Mouse (Mus musculus): ENCODE results near the gene Ncapd2. TPM values are rescaled to one million over a fixed set of nuclear protein-coding genes. Genes with fewer than 3 reads are reported as not detected.

Ncapd2 gene
- total and polyA plus RNA-seq, 3 experiments = 79.6 to 301 (median 147) TPM

GRCm38 (mm10) chr6:125179601-125180000, 11.9 kb downstream of the Ncapd2 start:
- no peaks in the 10 kb centered on the region for H3K4me1 ChIP-seq (ENCODE audit: control insufficient read depth in 1 of 2, insufficient read depth in 2 of 2)
- dilution Hi-C loops (cut with MboI; ENCODE audit: extremely low pct_ligation_motif_present, extremely low pct_unique_long_range_greater_than_20kb, low sequenced_read_pairs) = no loop called here
- H3K4me3 ChIP-seq (replicated peaks in 1 of 3; ENCODE audit: low read depth in 2 of 3, low read length in 2 of 3, poor library complexity in 1 of 3) = no peak overlapping the region
- in situ Hi-C loops (cut with MboI; ENCODE audit: low pct_ligation_motif_present, low pct_unique_long_range_greater_than_20kb, low sequenced_read_pairs) = no loop called here
- no peaks in the 10 kb centered on the region for H3K27me3 ChIP-seq (replicated peaks)
- DNase-seq (ENCODE audit: extremely low read depth) = no peak
- H3K36me3 ChIP-seq (replicated peaks in 1 of 2; ENCODE audit: control insufficient read depth in 1 of 2, insufficient read depth in 1 of 2, low read length in 1 of 2) = peaks cover 77 to 91% of the 10 kb centered on the region in 2 experiments
- H3K79me2 ChIP-seq (replicated peaks; ENCODE audit: control insufficient read depth, extremely low read depth, insufficient read depth, poor library complexity, severe bottlenecking) = no peaks in the 10 kb centered on the region
- no peak overlapping the region for H3K27ac ChIP-seq (ENCODE audit: insufficient read depth, low read depth)
- no peaks in the 10 kb centered on the region for H3K9me3 ChIP-seq (replicated peaks; ENCODE audit: low read length)
- no peak overlapping the region for H3K9ac ChIP-seq (ENCODE audit: insufficient read depth, low read depth)
- no peak for TF ChIP-seq ETS1 (conservative IDR thresholded peaks at IDR 0.05; ENCODE audit: low read depth, low read length)
- no peak for TF ChIP-seq CTCF (conservative IDR thresholded peaks at IDR 0.05 in 1 of 2, IDR thresholded peaks at IDR 0.05 in 1 of 2; ENCODE audit: low read depth in 2 of 2, low read length in 2 of 2)
- no peak for TF ChIP-seq MEF2A (IDR thresholded peaks at IDR 0.05; ENCODE audit: borderline replicate concordance, low read depth, low read length)
- no peak for TF ChIP-seq USF2 (conservative IDR thresholded peaks at IDR 0.05; ENCODE audit: low read depth, low read length)
- no peak for TF ChIP-seq TBP (conservative IDR thresholded peaks at IDR 0.05; ENCODE audit: low read depth, low read length)
- TF ChIP-seq RAD21 (IDR thresholded peaks at IDR 0.05; ENCODE audit: low read depth, low read length) = no peak
- TF ChIP-seq USF1 (IDR thresholded peaks at IDR 0.05; ENCODE audit: low read depth, low read length) = no peak
- TF ChIP-seq UBTF (IDR thresholded peaks at IDR 0.05; ENCODE audit: low read depth, low read length) = no peak
- TF ChIP-seq PAX5 (IDR thresholded peaks at IDR 0.05; ENCODE audit: low read length) = no peak
- TF ChIP-seq MAZ (IDR thresholded peaks at IDR 0.05; ENCODE audit: low read depth, low read length) = no peak
- TF ChIP-seq CHD2 (IDR thresholded peaks at IDR 0.05; ENCODE audit: low read length) = no peak
- no peak for TF ChIP-seq GABPA (IDR thresholded peaks at IDR 0.05; ENCODE audit: insufficient replicate concordance, low read depth, low read length)
- TF ChIP-seq POLR2AphosphoS2 (IDR thresholded peaks at IDR 0.05; ENCODE audit: low read depth, low read length) = no peak
- no peak for TF ChIP-seq NELFE (IDR thresholded peaks at IDR 0.05; ENCODE audit: low read depth, low read length)
- no peak for TF ChIP-seq BHLHE40 (IDR thresholded peaks at IDR 0.05; ENCODE audit: low read depth, low read length)
- no peak overlapping the region for H3K4me2 ChIP-seq (ENCODE audit: insufficient read depth, low read depth, poor library complexity, severe bottlenecking)

GRCm38 (mm10) chr6:125175469-125175868, 16.0 kb downstream of the Ncapd2 start:
- TF ChIP-seq JUN (IDR thresholded peaks at IDR 0.05; ENCODE audit: insufficient read depth, low read depth, low read length) = no peak
- TF ChIP-seq JUND (conservative IDR thresholded peaks at IDR 0.05; ENCODE audit: low read depth, low read length) = no peak
- no peak for TF ChIP-seq POLR2A (IDR thresholded peaks at IDR 0.05; ENCODE audit: low read depth, low read length)
- TF ChIP-seq GABPA (IDR thresholded peaks at IDR 0.05; ENCODE audit: insufficient replicate concordance, low read depth, low read length) = no peak
- no peak for TF ChIP-seq USF2 (conservative IDR thresholded peaks at IDR 0.05; ENCODE audit: low read depth, low read length)
- no peak for TF ChIP-seq MAZ (IDR thresholded peaks at IDR 0.05; ENCODE audit: low read depth, low read length)
- no peak for TF ChIP-seq POLR2AphosphoS2 (IDR thresholded peaks at IDR 0.05; ENCODE audit: low read depth, low read length)
- TF ChIP-seq BHLHE40 (IDR thresholded peaks at IDR 0.05; ENCODE audit: low read depth, low read length) = no peak
- no peak for TF ChIP-seq KAT2A (IDR thresholded peaks at IDR 0.05; ENCODE audit: insufficient replicate concordance, low read length)
- no peak for TF ChIP-seq ZKSCAN1 (IDR thresholded peaks at IDR 0.05; ENCODE audit: borderline replicate concordance, low read depth, low read length)
- TF ChIP-seq MAFK (IDR thresholded peaks at IDR 0.05; ENCODE audit: insufficient replicate concordance, low read length) = no peak
- TF ChIP-seq MAX (IDR thresholded peaks at IDR 0.05; ENCODE audit: low read length) = no peak
- no peak for TF ChIP-seq MXI1 (IDR thresholded peaks at IDR 0.05; ENCODE audit: low read depth, low read length)
- TF ChIP-seq PAX5 (IDR thresholded peaks at IDR 0.05; ENCODE audit: low read length) = no peak
- no peak for TF ChIP-seq NELFE (IDR thresholded peaks at IDR 0.05; ENCODE audit: low read depth, low read length)
- no peak for TF ChIP-seq CHD1 (IDR thresholded peaks at IDR 0.05; ENCODE audit: low read depth, low read length)
- no peak for TF ChIP-seq TCF12 (IDR thresholded peaks at IDR 0.05; ENCODE audit: low read depth, low read length)
- no peak for TF ChIP-seq CHD2 (IDR thresholded peaks at IDR 0.05; ENCODE audit: low read length)
- no peak for TF ChIP-seq EP300 (IDR thresholded peaks at IDR 0.05; ENCODE audit: low read length)
- TF ChIP-seq MYC (IDR thresholded peaks at IDR 0.05; ENCODE audit: low read depth, low read length) = no peak
- DNase-seq (ENCODE audit: extremely low read depth) = no peak
- in situ Hi-C loops (cut with MboI; ENCODE audit: low pct_ligation_motif_present, low pct_unique_long_range_greater_than_20kb, low sequenced_read_pairs) = no loop called here
- Histone ChIP-seq H3K9ac (ENCODE audit: insufficient read depth, low read depth) (no peak overlapping the region), H3K79me2 (replicated peaks; ENCODE audit: control insufficient read depth, extremely low read depth, insufficient read depth, poor library complexity, severe bottlenecking) (no peaks in the 10 kb centered on the region), H3K27ac (ENCODE audit: insufficient read depth, low read depth) (no peak overlapping the region), H3K27me3 (replicated peaks) (no peaks in the 10 kb centered on the region), H3K4me2 (ENCODE audit: insufficient read depth, low read depth, poor library complexity, severe bottlenecking) (no peak overlapping the region), H3K36me3 (replicated peaks in 1 of 2; ENCODE audit: control insufficient read depth in 1 of 2, insufficient read depth in 1 of 2, low read length in 1 of 2) (peaks cover 89 to 94% of the 10 kb centered on the region in 2 experiments), H3K4me3 (replicated peaks in 1 of 3; ENCODE audit: low read depth in 2 of 3, low read length in 2 of 3, poor library complexity in 1 of 3) (no peak overlapping the region), H3K4me1 (ENCODE audit: control insufficient read depth in 1 of 2, insufficient read depth in 2 of 2) (no peaks in the 10 kb centered on the region), H3K9me3 (replicated peaks; ENCODE audit: low read length) (no peaks in the 10 kb centered on the region)
- dilution Hi-C loops (cut with MboI; ENCODE audit: extremely low pct_ligation_motif_present, extremely low pct_unique_long_range_greater_than_20kb, low sequenced_read_pairs) = no loop called here

Data from CH12.LX (cell line).